In genomic region chr7:82531376-82531775, GRCm38 (mm10) we compare ENCODE assay signal across 17 mouse cellular contexts.
A peak's percentile ranks its signal among the peaks of the same experiment; 100 is the strongest.
DNase-seq lines count a peak whose midpoint lies in the region; ATAC-seq and TF ChIP-seq lines count a peak whose summit lies in the region.
"Had no signal": no experiment of that assay in that cellular context is flagged by ENCODE, and none has a peak within 500 bp of the region (broad histone marks: within the 10 kb centered on the region; RNA-seq: fewer than 3 reads in every experiment).

No protein-coding gene starts in this region.

- DNase-seq in gastrocnemius, adult 2 months: peak; percentile 33
- no peak for DNase-seq in gastrocnemius, adult 8-10 months (ENCODE audit: low spot score in 2 of 2)
- peak; percentile 16 for DNase-seq in layer of hippocampus, adult 9-11 months
- no peak for DNase-seq in layer of hippocampus, postnatal 14 days (ENCODE audit: low spot score in 2 of 2)
- peak; percentile 69 for DNase-seq in cerebellum, postnatal 10 days
- DNase-seq in neural tube, embryonic 10.5 days (ENCODE audit: extremely low spot score, low spot score): no peak
- DNase-seq in thymus, postnatal 0 days (ENCODE audit: low spot score): no peak
- DNase-seq: adrenal gland, postnatal 36 days; kidney, postnatal 10 days; right cerebral cortex, postnatal 14 days; thymus, postnatal 4 days had no signal

- WGBS in forebrain, embryonic 16.5 days: 79% methylated on average over 7 of the region's 7 CpGs

- no peaks in the 10 kb centered on the region for H3K9me3 ChIP-seq in forebrain, embryonic 16.5 days (ENCODE audit: control insufficient read depth, low read length)
- H3K9me3 ChIP-seq: embryonic facial prominence, embryonic 13.5 days; forebrain, embryonic 15.5 days; limb, embryonic 13.5 days had no signal

- no peaks in the 10 kb centered on the region for H3K27me3 ChIP-seq in forebrain, embryonic 16.5 days (replicated peaks; ENCODE audit: control insufficient read depth, insufficient read depth, low read length)
- H3K27me3 ChIP-seq: embryonic facial prominence, embryonic 13.5 days; forebrain, embryonic 15.5 days; limb, embryonic 13.5 days had no signal

- TF ChIP-seq CTCF in gastrocnemius, adult 2 months (IDR thresholded peaks at IDR 0.05): no peak

- no peak overlapping the region for H3K27ac ChIP-seq in gastrocnemius, adult 2 months
- H3K27ac ChIP-seq in forebrain, embryonic 16.5 days (ENCODE audit: low read length): no peak overlapping the region
- H3K27ac ChIP-seq: embryonic facial prominence, embryonic 13.5 days; forebrain, embryonic 15.5 days; limb, embryonic 13.5 days had no signal

- no peak for ATAC-seq in forebrain, embryonic 16.5 days
- ATAC-seq: forebrain, embryonic 15.5 days; intestine, embryonic 16.5 days had no signal

- 0 out of 2 replicates have a peak, but pooled peaks cover 2% of the 10 kb centered on the region for H3K4me1 ChIP-seq in forebrain, embryonic 16.5 days (replicated peaks; ENCODE audit: control insufficient read depth, insufficient read depth, low read length)
- H3K4me1 ChIP-seq: forebrain, embryonic 15.5 days; limb, embryonic 13.5 days had no signal

- no peaks in the 10 kb centered on the region for H3K36me3 ChIP-seq in forebrain, embryonic 16.5 days (ENCODE audit: control insufficient read depth, insufficient read depth)
- H3K36me3 ChIP-seq: embryonic facial prominence, embryonic 13.5 days; forebrain, embryonic 15.5 days; limb, embryonic 13.5 days had no signal

- no peak overlapping the region for H3K4me3 ChIP-seq in gastrocnemius, adult 2 months
- no peak overlapping the region for H3K4me3 ChIP-seq in forebrain, embryonic 16.5 days (replicated peaks; ENCODE audit: low read length)
- H3K4me3 ChIP-seq: embryonic facial prominence, embryonic 13.5 days; forebrain, embryonic 15.5 days; limb, embryonic 13.5 days had no signal

- no peak overlapping the region for H3K9ac ChIP-seq in forebrain, embryonic 16.5 days (replicated peaks; ENCODE audit: low read depth, low read length)
- H3K9ac ChIP-seq: embryonic facial prominence, embryonic 13.5 days; forebrain, embryonic 15.5 days; limb, embryonic 13.5 days had no signal

- no peak overlapping the region for H3K4me2 ChIP-seq in forebrain, embryonic 16.5 days (ENCODE audit: low read length)
- H3K4me2 ChIP-seq: embryonic facial prominence, embryonic 13.5 days; forebrain, embryonic 15.5 days; limb, embryonic 13.5 days; midbrain, embryonic 11.5 days had no signal

- intact Hi-C loops in gastrocnemius, adult 2 months (cut with DNase I): no loop called here

Comparison
In these comparisons a context has a peak if more than half of its experiments do, and no peak if none do; other contexts are left out.
1. DNase-seq: peak in gastrocnemius, adult 2 months (single experiment), layer of hippocampus, adult 9-11 months (single experiment) and cerebellum, postnatal 10 days (2 of 2); none in gastrocnemius, adult 8-10 months (0 of 2), layer of hippocampus, postnatal 14 days (0 of 2), neural tube, embryonic 10.5 days (single experiment) and thymus, postnatal 0 days (single experiment).